9 mouse cellular contexts compared by ENCODE assay signal in the genomic region with DNA sequence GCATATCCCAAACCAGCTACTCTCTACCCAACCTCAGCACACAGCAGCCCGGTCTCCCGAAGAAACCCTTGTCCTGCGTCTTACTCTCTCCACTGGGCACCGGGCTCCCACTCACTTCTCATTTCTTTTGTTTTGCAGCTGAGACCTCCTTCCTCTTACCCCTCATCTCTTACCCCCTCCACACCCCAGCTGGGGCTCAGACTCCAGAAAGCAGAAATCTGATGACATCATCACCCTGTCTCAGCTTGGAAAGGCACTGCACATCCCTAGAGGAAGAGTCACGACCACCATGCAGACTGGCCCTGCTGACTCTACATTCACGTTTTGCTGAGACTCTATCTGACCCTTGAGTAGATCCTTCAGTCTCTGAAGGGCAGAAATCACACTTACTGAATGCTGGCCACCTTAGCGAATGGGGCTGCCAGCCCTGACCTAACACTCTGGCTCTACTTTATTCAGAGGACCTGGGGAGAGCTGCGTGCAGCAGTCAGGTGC. TPM values are rescaled to one million over a fixed set of nuclear protein-coding genes. Genes with fewer than 3 reads are reported as not detected.
A peak's percentile ranks its signal among the peaks of the same experiment; 100 is the strongest.
DNase-seq lines count a peak whose midpoint lies in the region; ATAC-seq and TF ChIP-seq lines count a peak whose summit lies in the region.
"Had no signal": no experiment of that assay in that cellular context is flagged by ENCODE, and none has a peak within 500 bp of the region (broad histone marks: within the 10 kb centered on the region; RNA-seq: fewer than 3 reads in every experiment).

No protein-coding gene starts in this region.

- TF ChIP-seq EP300 in ES-Bruce4 (IDR thresholded peaks at IDR 0.05; ENCODE audit: insufficient read depth, low read depth, low read length): no peak

- peak overlapping the region; percentile 88 for H3K27ac ChIP-seq in heart, embryonic 11.5 days (ENCODE audit: low read depth, low read length)
- no peak overlapping the region for H3K27ac ChIP-seq in ES-Bruce4 (ENCODE audit: insufficient read depth, low read length)
- H3K27ac ChIP-seq in forebrain, postnatal 0 days (ENCODE audit: low read depth, low read length): peak overlapping the region; percentile 94
- peak overlapping the region; percentile 76; the same call in 1 of the 2 replicates for H3K27ac ChIP-seq in liver, embryonic 16.5 days (ENCODE audit: low read length)

- peak; percentile 4; the same call in 1 of the 2 replicates for ATAC-seq in heart, embryonic 11.5 days (replicated peaks; ENCODE audit: insufficient number of reproducible peaks, low FRiP score, low TSS enrichment)
- peak; percentile 55 for ATAC-seq in forebrain, postnatal 0 days
- ATAC-seq in liver, embryonic 16.5 days (ENCODE audit: low read depth): no peak

- TF ChIP-seq CTCF in ES-Bruce4 (IDR thresholded peaks at IDR 0.05; ENCODE audit: low read depth, low read length): no peak
- no peak for TF ChIP-seq CTCF in forebrain, postnatal 0 days (IDR thresholded peaks at IDR 0.05; ENCODE audit: low read depth)

- no peak for DNase-seq in heart, postnatal 4 days
- no peak for DNase-seq in forebrain, postnatal 0 days
- DNase-seq in thymus, postnatal 0 days (ENCODE audit: low spot score): peak; percentile 69
- DNase-seq in gastrocnemius, postnatal 10 days: no peak
- no peak for DNase-seq in cerebellum, adult 11-12 months

- H3K4me2 ChIP-seq in heart, embryonic 11.5 days: peak overlapping the region; percentile 72
- H3K4me2 ChIP-seq in forebrain, postnatal 0 days (ENCODE audit: low read depth): peak overlapping the region; percentile 67
- H3K4me2 ChIP-seq in liver, embryonic 16.5 days (ENCODE audit: low read depth, low read length): peak overlapping the region; percentile 84

- H3K4me3 ChIP-seq in heart, embryonic 11.5 days (ENCODE audit: low read depth, low read length): peak overlapping the region; percentile 57
- peak overlapping the region; percentile 55 for H3K4me3 ChIP-seq in ES-Bruce4 (ENCODE audit: low read depth, low read length)
- peak overlapping the region; percentile 52 for H3K4me3 ChIP-seq in forebrain, postnatal 0 days (ENCODE audit: low read depth, low read length)
- H3K4me3 ChIP-seq in liver, embryonic 16.5 days (ENCODE audit: low read depth, low read length): peak overlapping the region; percentile 68

- peaks cover 14% of the 10 kb centered on the region for H3K36me3 ChIP-seq in heart, embryonic 11.5 days (ENCODE audit: control insufficient read depth, insufficient read depth, low read length)
- peaks cover 11% of the 10 kb centered on the region for H3K36me3 ChIP-seq in ES-Bruce4 (ENCODE audit: control insufficient read depth, insufficient read depth, low read length, poor library complexity, severe bottlenecking)
- peaks cover 24% of the 10 kb centered on the region for H3K36me3 ChIP-seq in forebrain, postnatal 0 days (ENCODE audit: insufficient read depth)
- H3K36me3 ChIP-seq in liver, embryonic 16.5 days (ENCODE audit: control insufficient read depth, insufficient read depth): no peaks in the 10 kb centered on the region; the same call in 1 of the 2 replicates

- no peak for TF ChIP-seq POLR2A in ES-Bruce4 (IDR thresholded peaks at IDR 0.05; ENCODE audit: insufficient read depth, low read length)

- 41% methylated on average over 8 of the region's 8 CpGs for WGBS in heart, embryonic 11.5 days (ENCODE audit: insufficient replicate concordance)
- 33% methylated on average over 8 of the region's 8 CpGs for WGBS in forebrain, postnatal 0 days
- 18% methylated on average over 8 of the region's 8 CpGs for WGBS in liver, embryonic 16.5 days (ENCODE audit: insufficient replicate concordance)

- H3K4me1 ChIP-seq in heart, embryonic 11.5 days (ENCODE audit: control insufficient read depth, insufficient read depth, low read length): peaks cover 27% of the 10 kb centered on the region
- H3K4me1 ChIP-seq in ES-Bruce4 (ENCODE audit: control insufficient read depth, insufficient read depth, low read length): peaks cover 3% of the 10 kb centered on the region
- 0 out of 2 replicates have a peak, but pooled peaks cover 4% of the 10 kb centered on the region for H3K4me1 ChIP-seq in forebrain, postnatal 0 days (ENCODE audit: insufficient read depth)
- peaks cover 37% of the 10 kb centered on the region for H3K4me1 ChIP-seq in liver, embryonic 16.5 days (ENCODE audit: control insufficient read depth, low read depth, low read length)

- peak overlapping the region; percentile 82 for H3K9ac ChIP-seq in heart, embryonic 11.5 days (ENCODE audit: low read depth, low read length)
- H3K9ac ChIP-seq in ES-Bruce4 (ENCODE audit: low read depth, poor library complexity, severe bottlenecking): peak overlapping the region; percentile 33; the same call in 1 of the 2 replicates
- H3K9ac ChIP-seq in forebrain, postnatal 0 days: peak overlapping the region; percentile 71
- H3K9ac ChIP-seq in liver, embryonic 16.5 days (ENCODE audit: low read depth, low read length): peak overlapping the region; percentile 77

- H3K27me3 ChIP-seq in heart, embryonic 11.5 days (ENCODE audit: control insufficient read depth, insufficient read depth, low read length): no peaks in the 10 kb centered on the region
- no peaks in the 10 kb centered on the region for H3K27me3 ChIP-seq in ES-Bruce4 (ENCODE audit: control insufficient read depth, insufficient read depth, low read length, poor library complexity, severe bottlenecking)
- no peaks in the 10 kb centered on the region for H3K27me3 ChIP-seq in forebrain, postnatal 0 days (ENCODE audit: insufficient read depth, low read length)
- no peaks in the 10 kb centered on the region for H3K27me3 ChIP-seq in liver, embryonic 16.5 days (ENCODE audit: control insufficient read depth, insufficient read depth, low read depth, low read length)

- 0 out of 2 replicates have a peak, but pooled peaks cover 2% of the 10 kb centered on the region for H3K9me3 ChIP-seq in heart, embryonic 11.5 days (replicated peaks; ENCODE audit: control insufficient read depth, low read length)
- no peaks in the 10 kb centered on the region for H3K9me3 ChIP-seq in ES-Bruce4 (replicated peaks; ENCODE audit: control insufficient read depth, insufficient read depth, low read length, poor library complexity, severe bottlenecking)
- no peaks in the 10 kb centered on the region for H3K9me3 ChIP-seq in forebrain, postnatal 0 days (ENCODE audit: low read length)
- H3K9me3 ChIP-seq in liver, embryonic 16.5 days (replicated peaks; ENCODE audit: control insufficient read depth, low read length): no peaks in the 10 kb centered on the region

RNA-seq across cellular contexts. Expression of gene Trim65, which starts 0.9 kb away (rescaled TPM):
- polyA plus RNA-seq in heart, embryonic 11.5 days (2014; fragmentation: Nextera tagmentation; extraction: Ambion mirVana): 3.9 and 4.5 TPM in 2 replicates
- total RNA-seq in heart, postnatal 4 days (2021): 1 to 10 TPM; 4.3 to 4.8 TPM
- 0.78 and 1.2 TPM in 2 replicates for polyA plus RNA-seq in ES-Bruce4 (2011; ENCODE audit: insufficient read depth, insufficient read length, low read depth, missing spikeins)
- total RNA-seq in forebrain, postnatal 0 days (2014; rRNA removed): 4.2 and 5.0 TPM in 2 replicates
- 1.2 and 1.9 TPM in 2 replicates for polyA plus RNA-seq in forebrain, postnatal 0 days (2015; fragmentation: Nextera tagmentation; extraction: Ambion mirVana)
- polyA plus RNA-seq in liver, embryonic 16.5 days (2015; fragmentation: Nextera tagmentation; extraction: Ambion mirVana): 1.2 and 1.5 TPM in 2 replicates
- polyA plus RNA-seq in thymus, postnatal 0 days (2015; fragmentation: Nextera tagmentation; extraction: Ambion mirVana): 2.6 and 3.1 TPM in 2 replicates
- total RNA-seq in gastrocnemius, postnatal 10 days (2021): 1 to 10 TPM; 3.3 to 3.6 TPM
- polyA plus RNA-seq: G1E had no signal

RNA-seq across cellular contexts. Expression of gene Trim47, which starts 3.0 kb away (rescaled TPM):
- 38.3 and 40.2 TPM in 2 replicates for polyA plus RNA-seq in heart, embryonic 11.5 days (2014; fragmentation: Nextera tagmentation; extraction: Ambion mirVana)
- 10 to 100 TPM; 47.1 to 50.9 TPM for total RNA-seq in heart, postnatal 4 days (2021)
- polyA plus RNA-seq in ES-Bruce4 (2011; ENCODE audit: insufficient read depth, insufficient read length, low read depth, missing spikeins): 3.9 and 7.1 TPM in 2 replicates
- total RNA-seq in forebrain, postnatal 0 days (2014; rRNA removed): 10.5 and 13.0 TPM in 2 replicates
- 6.6 and 7.8 TPM in 2 replicates for polyA plus RNA-seq in forebrain, postnatal 0 days (2015; fragmentation: Nextera tagmentation; extraction: Ambion mirVana)
- 5.1 and 6.2 TPM in 2 replicates for polyA plus RNA-seq in liver, embryonic 16.5 days (2015; fragmentation: Nextera tagmentation; extraction: Ambion mirVana)
- polyA plus RNA-seq in thymus, postnatal 0 days (2015; fragmentation: Nextera tagmentation; extraction: Ambion mirVana): 10.8 and 10.9 TPM in 2 replicates
- 10 to 100 TPM; 21.9 to 31.7 TPM for total RNA-seq in gastrocnemius, postnatal 10 days (2021)
- polyA plus RNA-seq: G1E had no signal

RNA-seq across cellular contexts. Expression of gene Mrpl38, which starts 8.6 kb away (rescaled TPM):
- 109 and 116 TPM in 2 replicates for polyA plus RNA-seq in heart, embryonic 11.5 days (2014; fragmentation: Nextera tagmentation; extraction: Ambion mirVana)
- total RNA-seq in heart, postnatal 4 days (2021): 10 to 100 TPM; 52.5 to 55.3 TPM
- 69.3 and 71.6 TPM in 2 replicates for polyA plus RNA-seq in ES-Bruce4 (2011; ENCODE audit: insufficient read depth, insufficient read length, low read depth, missing spikeins)
- total RNA-seq in forebrain, postnatal 0 days (2014; rRNA removed): 56.7 and 67.8 TPM in 2 replicates
- 60.7 and 63.6 TPM in 2 replicates for polyA plus RNA-seq in forebrain, postnatal 0 days (2015; fragmentation: Nextera tagmentation; extraction: Ambion mirVana)
- 44.4 and 44.7 TPM in 2 replicates for polyA plus RNA-seq in liver, embryonic 16.5 days (2015; fragmentation: Nextera tagmentation; extraction: Ambion mirVana)
- polyA plus RNA-seq in thymus, postnatal 0 days (2015; fragmentation: Nextera tagmentation; extraction: Ambion mirVana): 65.0 and 68.8 TPM in 2 replicates
- total RNA-seq in gastrocnemius, postnatal 10 days (2021): 10 to 100 TPM; 40.8 to 46.2 TPM

RNA-seq across cellular contexts. Expression of gene Fbf1, which starts 37.9 kb away (rescaled TPM):
- 20.3 and 20.6 TPM in 2 replicates for polyA plus RNA-seq in heart, embryonic 11.5 days (2014; fragmentation: Nextera tagmentation; extraction: Ambion mirVana)
- total RNA-seq in heart, postnatal 4 days (2021): 10 to 100 TPM; 20.2 to 21.5 TPM
- polyA plus RNA-seq in ES-Bruce4 (2011; ENCODE audit: insufficient read depth, insufficient read length, low read depth, missing spikeins): 26.2 and 29.5 TPM in 2 replicates
- 97.9 and 108 TPM in 2 replicates for total RNA-seq in forebrain, postnatal 0 days (2014; rRNA removed)
- polyA plus RNA-seq in forebrain, postnatal 0 days (2015; fragmentation: Nextera tagmentation; extraction: Ambion mirVana): 23.2 and 38.2 TPM in 2 replicates
- 5.7 and 6.6 TPM in 2 replicates for polyA plus RNA-seq in liver, embryonic 16.5 days (2015; fragmentation: Nextera tagmentation; extraction: Ambion mirVana)
- 12.0 and 13.1 TPM in 2 replicates for polyA plus RNA-seq in thymus, postnatal 0 days (2015; fragmentation: Nextera tagmentation; extraction: Ambion mirVana)
- 10 to 100 TPM; 13.8 to 18.2 TPM for total RNA-seq in gastrocnemius, postnatal 10 days (2021)

RNA-seq across cellular contexts. Expression of gene Wbp2, which starts 43.2 kb away (rescaled TPM):
- polyA plus RNA-seq in heart, embryonic 11.5 days (2014; fragmentation: Nextera tagmentation; extraction: Ambion mirVana): 129 and 144 TPM in 2 replicates
- total RNA-seq in heart, postnatal 4 days (2021): 100 to 1,000 TPM; 107 TPM
- polyA plus RNA-seq in ES-Bruce4 (2011; ENCODE audit: insufficient read depth, insufficient read length, low read depth, missing spikeins): 179 and 198 TPM in 2 replicates
- total RNA-seq in forebrain, postnatal 0 days (2014; rRNA removed): 94.7 and 130 TPM in 2 replicates
- polyA plus RNA-seq in forebrain, postnatal 0 days (2015; fragmentation: Nextera tagmentation; extraction: Ambion mirVana): 281 and 287 TPM in 2 replicates
- 85.2 and 110 TPM in 2 replicates for polyA plus RNA-seq in liver, embryonic 16.5 days (2015; fragmentation: Nextera tagmentation; extraction: Ambion mirVana)
- 75.1 and 97.4 TPM in 2 replicates for polyA plus RNA-seq in thymus, postnatal 0 days (2015; fragmentation: Nextera tagmentation; extraction: Ambion mirVana)
- 10 to 100 TPM; 64.8 to 66.8 TPM for total RNA-seq in gastrocnemius, postnatal 10 days (2021)
